Mouse (Mus musculus): Measurements from ENCODE around the gene Snx7. TPM values are rescaled to one million over a fixed set of nuclear protein-coding genes. Genes with fewer than 3 reads are reported as not detected.

Snx7 gene
- 44.0 and 69.4 TPM in 2 replicates for polyA plus RNA-seq (2015; fragmentation: Nextera tagmentation; extraction: Ambion mirVana)

DNA sequence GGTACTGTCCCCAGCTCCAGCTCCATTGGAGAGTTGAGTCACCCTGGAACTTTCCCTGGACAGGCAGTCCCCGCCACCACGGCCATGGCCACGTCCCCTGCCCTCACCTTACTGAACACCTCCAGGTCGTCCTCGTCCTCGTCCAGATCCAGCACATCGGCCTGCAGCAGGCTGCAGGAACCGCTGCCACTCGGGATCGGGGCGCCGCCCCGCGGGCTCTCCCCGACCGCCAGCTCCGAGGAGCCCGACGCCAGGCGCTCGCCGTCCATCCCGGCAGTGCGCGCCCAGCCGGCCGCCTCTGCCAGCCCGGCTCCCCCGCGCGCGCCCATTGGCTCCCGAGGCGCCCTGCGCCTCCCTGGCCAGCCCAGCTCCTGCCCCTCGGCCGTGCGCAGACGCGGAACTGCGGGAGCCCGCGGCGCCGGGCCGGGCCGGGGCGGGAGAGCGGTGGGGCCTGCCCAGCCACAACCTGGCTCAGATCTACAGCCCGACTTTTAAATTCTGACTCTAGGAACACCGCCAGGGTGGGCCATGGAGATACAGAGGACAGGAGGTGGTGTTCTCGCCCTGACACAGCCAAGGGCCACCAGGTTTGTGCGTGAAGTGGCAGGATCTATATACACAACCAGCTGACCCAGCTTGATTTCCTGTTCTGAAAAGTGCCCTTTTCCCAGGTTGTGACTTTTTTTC, at the start of gene Snx7:
Gene Snx7, minus strand, starts transcription at position 300 of the 687 bp plus-strand sequence.

Small RNAs within 50 kb of the gene (microRNA-seq; reads per million reads assigned to microRNA genes)
- gene Gm24811 (ENCODE audit: borderline replicate concordance, insufficient number of aligned reads) = not detected
